Mouse (Mus musculus): Measurements from ENCODE around the gene Cep131.

DNA sequence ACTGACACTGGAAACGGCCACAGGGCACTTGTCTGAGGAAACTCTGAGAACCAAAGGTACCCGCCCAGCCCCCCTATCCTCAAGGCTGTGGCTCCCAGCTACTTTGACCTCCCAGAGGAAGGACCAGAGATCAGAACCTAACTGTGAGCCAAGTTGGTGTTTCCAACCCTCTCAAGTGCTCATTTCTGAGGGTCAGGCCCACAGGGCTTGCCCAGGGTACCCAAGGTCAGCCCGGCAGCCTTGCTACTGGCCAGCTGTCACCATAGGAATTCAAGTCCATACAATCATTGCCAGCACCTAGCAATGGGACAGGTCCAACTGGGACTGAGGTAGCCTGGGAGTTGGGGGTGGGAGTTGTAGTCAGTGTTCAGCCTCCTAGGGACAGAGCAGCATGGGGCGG is 4.0 kb upstream of the Cep131 start:
- TF ChIP-seq POLR2A (IDR thresholded peaks at IDR 0.05; ENCODE audit: borderline replicate concordance, low read depth, low read length): no peak
- TF ChIP-seq CTCF (IDR thresholded peaks at IDR 0.05; ENCODE audit: low read depth, low read length): no peak

Data from bone marrow macrophage, adult 2 months (primary cell).